Mouse (Mus musculus): ENCODE measurements around the gene Prrt1. TPM values are rescaled to one million over a fixed set of nuclear protein-coding genes. Genes with fewer than 3 reads are reported as not detected.

Gene Prrt1
- 0.27 and 0.39 TPM in 2 replicates for polyA plus RNA-seq (2014; fragmentation: Nextera tagmentation; extraction: Ambion mirVana)

GRCm38 (mm10) chr17:34629221-34629751 lies at the start of gene Prrt1:
TSS of gene Prrt1 (plus strand) at chr17:34629533.
- ATAC-seq (ENCODE audit: insufficient number of reproducible peaks, insufficient read depth, low FRiP score, low read depth), result no peak
- H3K27me3 ChIP-seq (ENCODE audit: control insufficient read depth, insufficient read depth, low read length), result peaks cover 50% of the 10 kb centered on the region
- peaks cover 19 to 42% of the 10 kb centered on the region in 2 experiments for H3K4me1 ChIP-seq (ENCODE audit: control insufficient read depth in 2 of 2, insufficient read depth in 2 of 2, low read length in 2 of 2)
- peaks cover 9% of the 10 kb centered on the region for H3K36me3 ChIP-seq (ENCODE audit: control insufficient read depth, insufficient read depth, low read length)
- peak within 1 kb of the TSS; percentile 96; a peak in 3 of 4 replicates for H3K27ac ChIP-seq (replicated peaks in 1 of 2; ENCODE audit: control insufficient read depth in 1 of 2, insufficient read depth in 1 of 2, low read depth in 2 of 2, low read length in 2 of 2)
- peak within 1 kb of the TSS; percentile 97 for H3K4me2 ChIP-seq (ENCODE audit: low read length)
- 5% methylated on average over 16 of the region's 16 CpGs for WGBS
- H3K4me3 ChIP-seq (ENCODE audit: control insufficient read depth in 1 of 2, insufficient read depth in 1 of 2, low read depth in 1 of 2, low read length in 2 of 2), result peak within 1 kb of the TSS; percentile 61 to 66
- no peaks in the 10 kb centered on the region for H3K9me3 ChIP-seq (ENCODE audit: control insufficient read depth, low read length)
- peak within 1 kb of the TSS; percentile 78 for H3K9ac ChIP-seq (ENCODE audit: low read length)

- 83% methylated on average over 12 of the region's 12 CpGs for WGBS
- Histone ChIP-seq H3K4me1 (ENCODE audit: control insufficient read depth in 2 of 2, insufficient read depth in 2 of 2, low read length in 2 of 2) (peaks cover 6% of the 10 kb centered on the region in 2 experiments; a peak in 2 of 4 replicates), H3K9ac (ENCODE audit: low read length) (no peak overlapping the region), H3K27ac (replicated peaks in 1 of 2; ENCODE audit: control insufficient read depth in 1 of 2, insufficient read depth in 1 of 2, low read depth in 2 of 2, low read length in 2 of 2) (no peak overlapping the region), H3K4me2 (ENCODE audit: low read length) (no peak overlapping the region), H3K4me3 (ENCODE audit: control insufficient read depth in 1 of 2, insufficient read depth in 1 of 2, low read depth in 1 of 2, low read length in 2 of 2) (no peak overlapping the region), H3K36me3 (ENCODE audit: control insufficient read depth, insufficient read depth, low read length) (no peaks in the 10 kb centered on the region), H3K9me3 (ENCODE audit: control insufficient read depth, low read length) (no peaks in the 10 kb centered on the region), H3K27me3 (ENCODE audit: control insufficient read depth, insufficient read depth, low read length) (no peaks in the 10 kb centered on the region)
- ATAC-seq (ENCODE audit: insufficient number of reproducible peaks, insufficient read depth, low FRiP score, low read depth), result no peak
These were observed 46.8 kb upstream of the Prrt1 start for GRCm38 (mm10) chr17:34582528-34582927.

- H3K27ac ChIP-seq (replicated peaks in 1 of 2; ENCODE audit: control insufficient read depth in 1 of 2, insufficient read depth in 1 of 2, low read depth in 2 of 2, low read length in 2 of 2), result no peak overlapping the region
- no peaks in the 10 kb centered on the region for H3K9me3 ChIP-seq (ENCODE audit: control insufficient read depth, low read length)
- H3K4me1 ChIP-seq (ENCODE audit: control insufficient read depth in 2 of 2, insufficient read depth in 2 of 2, low read length in 2 of 2), result peaks cover 8 to 12% of the 10 kb centered on the region in 2 experiments
- H3K4me3 ChIP-seq (ENCODE audit: control insufficient read depth in 1 of 2, insufficient read depth in 1 of 2, low read depth in 1 of 2, low read length in 2 of 2), result no peak overlapping the region
- no peaks in the 10 kb centered on the region for H3K27me3 ChIP-seq (ENCODE audit: control insufficient read depth, insufficient read depth, low read length)
- H3K9ac ChIP-seq (ENCODE audit: low read length), result no peak overlapping the region
- no peak for ATAC-seq (ENCODE audit: insufficient number of reproducible peaks, insufficient read depth, low FRiP score, low read depth)
- H3K4me2 ChIP-seq (ENCODE audit: low read length), result no peak overlapping the region
- no peaks in the 10 kb centered on the region for H3K36me3 ChIP-seq (ENCODE audit: control insufficient read depth, insufficient read depth, low read length)
- WGBS, result 58% methylated on average over 7 of the region's 7 CpGs
These were observed 45.9 kb upstream of the Prrt1 start for GRCm38 (mm10) chr17:34583397-34583796.

- Histone ChIP-seq H3K4me2 (ENCODE audit: low read length) (no peak overlapping the region), H3K27me3 (ENCODE audit: control insufficient read depth, insufficient read depth, low read length) (no peaks in the 10 kb centered on the region), H3K36me3 (ENCODE audit: control insufficient read depth, insufficient read depth, low read length) (no peaks in the 10 kb centered on the region), H3K27ac (replicated peaks in 1 of 2; ENCODE audit: control insufficient read depth in 1 of 2, insufficient read depth in 1 of 2, low read depth in 2 of 2, low read length in 2 of 2) (no peak overlapping the region), H3K9me3 (ENCODE audit: control insufficient read depth, low read length) (no peaks in the 10 kb centered on the region), H3K9ac (ENCODE audit: low read length) (no peak overlapping the region), H3K4me3 (ENCODE audit: control insufficient read depth in 1 of 2, insufficient read depth in 1 of 2, low read depth in 1 of 2, low read length in 2 of 2) (no peak overlapping the region), H3K4me1 (ENCODE audit: control insufficient read depth in 2 of 2, insufficient read depth in 2 of 2, low read length in 2 of 2) (peaks cover 9 to 16% of the 10 kb centered on the region in 2 experiments)
- no peak for ATAC-seq (ENCODE audit: insufficient number of reproducible peaks, insufficient read depth, low FRiP score, low read depth)
- WGBS, result 83% methylated on average over 8 of the region's 8 CpGs
These were observed 45.5 kb upstream of the Prrt1 start for GRCm38 (mm10) chr17:34583819-34584218.

- no peak for ATAC-seq (ENCODE audit: insufficient number of reproducible peaks, insufficient read depth, low FRiP score, low read depth)
- 84% methylated on average over 8 of the region's 8 CpGs for WGBS
These were observed 44.2 kb upstream of the Prrt1 start for GRCm38 (mm10) chr17:34585121-34585520.

GRCm38 (mm10) chr17:34585877-34586771 lies 43.2 kb upstream of the Prrt1 start:
- Histone ChIP-seq H3K4me3 (ENCODE audit: control insufficient read depth in 1 of 2, insufficient read depth in 1 of 2, low read depth in 1 of 2, low read length in 2 of 2) (peak overlapping the region; percentile 65 to 73), H3K27me3 (ENCODE audit: control insufficient read depth, insufficient read depth, low read length) (no peaks in the 10 kb centered on the region), H3K9ac (ENCODE audit: low read length) (peak overlapping the region; percentile 86), H3K9me3 (ENCODE audit: control insufficient read depth, low read length) (no peaks in the 10 kb centered on the region), H3K4me1 (ENCODE audit: control insufficient read depth in 2 of 2, insufficient read depth in 2 of 2, low read length in 2 of 2) (peaks cover 17 to 37% of the 10 kb centered on the region in 2 experiments), H3K36me3 (ENCODE audit: control insufficient read depth, insufficient read depth, low read length) (no peaks in the 10 kb centered on the region), H3K27ac (replicated peaks in 1 of 2; ENCODE audit: control insufficient read depth in 1 of 2, insufficient read depth in 1 of 2, low read depth in 2 of 2, low read length in 2 of 2) (peak overlapping the region; percentile 81 to 92), H3K4me2 (ENCODE audit: low read length) (peak overlapping the region; percentile 97)
- no peak for ATAC-seq (ENCODE audit: insufficient number of reproducible peaks, insufficient read depth, low FRiP score, low read depth)
- 31% methylated on average over 32 of the region's 32 CpGs for WGBS

More at GRCm38 (mm10) chr17:34585121-34585520, 44.2 kb upstream of the Prrt1 start:
- H3K27me3 ChIP-seq (ENCODE audit: control insufficient read depth, insufficient read depth, low read length), result no peaks in the 10 kb centered on the region
- no peaks in the 10 kb centered on the region for H3K9me3 ChIP-seq (ENCODE audit: control insufficient read depth, low read length)
- H3K4me3 ChIP-seq (ENCODE audit: control insufficient read depth in 1 of 2, insufficient read depth in 1 of 2, low read depth in 1 of 2, low read length in 2 of 2), result no peak overlapping the region
- peaks cover 13 to 28% of the 10 kb centered on the region in 2 experiments for H3K4me1 ChIP-seq (ENCODE audit: control insufficient read depth in 2 of 2, insufficient read depth in 2 of 2, low read length in 2 of 2)
- H3K36me3 ChIP-seq (ENCODE audit: control insufficient read depth, insufficient read depth, low read length), result no peaks in the 10 kb centered on the region
- no peak overlapping the region for H3K9ac ChIP-seq (ENCODE audit: low read length)
- no peak overlapping the region for H3K27ac ChIP-seq (replicated peaks in 1 of 2; ENCODE audit: control insufficient read depth in 1 of 2, insufficient read depth in 1 of 2, low read depth in 2 of 2, low read length in 2 of 2)
- H3K4me2 ChIP-seq (ENCODE audit: low read length), result no peak overlapping the region

- H3K9me3 ChIP-seq (ENCODE audit: control insufficient read depth, low read length), result no peaks in the 10 kb centered on the region
- no peaks in the 10 kb centered on the region for H3K36me3 ChIP-seq (ENCODE audit: control insufficient read depth, insufficient read depth, low read length)
- peak overlapping the region; percentile 86 for H3K9ac ChIP-seq (ENCODE audit: low read length)
- H3K4me2 ChIP-seq (ENCODE audit: low read length), result peak overlapping the region; percentile 97
- no peaks in the 10 kb centered on the region for H3K27me3 ChIP-seq (ENCODE audit: control insufficient read depth, insufficient read depth, low read length)
- H3K4me3 ChIP-seq (ENCODE audit: control insufficient read depth in 1 of 2, insufficient read depth in 1 of 2, low read depth in 1 of 2, low read length in 2 of 2), result peak overlapping the region; percentile 65 to 73
- 0% methylated on average over 38 of the region's 38 CpGs for WGBS
- peaks cover 23 to 43% of the 10 kb centered on the region in 2 experiments for H3K4me1 ChIP-seq (ENCODE audit: control insufficient read depth in 2 of 2, insufficient read depth in 2 of 2, low read length in 2 of 2)
- peak overlapping the region; percentile 81 to 92 for H3K27ac ChIP-seq (replicated peaks in 1 of 2; ENCODE audit: control insufficient read depth in 1 of 2, insufficient read depth in 1 of 2, low read depth in 2 of 2, low read length in 2 of 2)
- peak; percentile 81 for ATAC-seq (ENCODE audit: insufficient number of reproducible peaks, insufficient read depth, low FRiP score, low read depth)
These were observed 42.4 kb upstream of the Prrt1 start for GRCm38 (mm10) chr17:34586796-34587422.

All from heart, embryonic 14.5 days (tissue).